Mouse (Mus musculus): ENCODE measurements around the gene Vamp1.
A peak's percentile ranks its signal among the peaks of the same experiment; 100 is the strongest.
"Not testable (repeated sequence)": the region's sequence is repeated elsewhere in the genome, so short reads cannot be mapped to it uniquely, and the experiment has no call there.

Vamp1 gene

GRCm38 (mm10) chr6:125244551-125244950 lies 29.2 kb downstream of the Vamp1 start:
- DNase-seq (ENCODE audit: low read depth, low spot score), result no peak

- no peak for DNase-seq (ENCODE audit: low read depth, low spot score)
Measured at GRCm38 (mm10) chr6:125252285-125252684, 36.9 kb downstream of the Vamp1 start.

- no peak for DNase-seq (ENCODE audit: low read depth, low spot score)
Measured at GRCm38 (mm10) chr6:125252711-125253110, 37.4 kb downstream of the Vamp1 start.

GRCm38 (mm10) chr6:125253863-125254715 lies 38.7 kb downstream of the Vamp1 start:
- no peak for DNase-seq (ENCODE audit: low read depth, low spot score)

GRCm38 (mm10) chr6:125255516-125256044 lies 40.2 kb downstream of the Vamp1 start:
- DNase-seq (ENCODE audit: low read depth, low spot score), result no peak

- no peak for DNase-seq (ENCODE audit: low read depth, low spot score)
Measured at GRCm38 (mm10) chr6:125256222-125256966, 41.0 kb downstream of the Vamp1 start.

- no peak for DNase-seq (ENCODE audit: low read depth, low spot score)
Measured at GRCm38 (mm10) chr6:125260006-125260555, 44.7 kb downstream of the Vamp1 start.

- no peak for DNase-seq (ENCODE audit: low read depth, low spot score)
Measured at GRCm38 (mm10) chr6:125264219-125264618, 48.9 kb downstream of the Vamp1 start.

- no peak for DNase-seq (ENCODE audit: low read depth, low spot score)
Measured at GRCm38 (mm10) chr6:125265239-125265638, 49.9 kb downstream of the Vamp1 start.

- DNase-seq (ENCODE audit: low read depth, low spot score), result no peak
Measured at GRCm38 (mm10) chr6:125266091-125266490, 50.7 kb downstream of the Vamp1 start.

GRCm38 (mm10) chr6:125266600-125266999 lies 51.2 kb downstream of the Vamp1 start:
- not testable (repeated sequence) for DNase-seq (ENCODE audit: low read depth, low spot score)

- DNase-seq (ENCODE audit: low read depth, low spot score), result no peak
Measured at GRCm38 (mm10) chr6:125267469-125267868, 52.1 kb downstream of the Vamp1 start.

GRCm38 (mm10) chr6:125268799-125269198 lies 53.4 kb downstream of the Vamp1 start:
- peak; percentile 73 for DNase-seq (ENCODE audit: low read depth, low spot score)

- peak; percentile 95 for DNase-seq (ENCODE audit: low read depth, low spot score)
Measured at GRCm38 (mm10) chr6:125271455-125272227, 56.3 kb downstream of the Vamp1 start.

GRCm38 (mm10) chr6:125272228-125272785 lies 57.0 kb downstream of the Vamp1 start:
- no peak for DNase-seq (ENCODE audit: low read depth, low spot score)

- peak; percentile 85 for DNase-seq (ENCODE audit: low read depth, low spot score)
Measured at GRCm38 (mm10) chr6:125274841-125275563, 59.7 kb downstream of the Vamp1 start.

GRCm38 (mm10) chr6:125279729-125280128 lies 64.4 kb downstream of the Vamp1 start:
- DNase-seq (ENCODE audit: low read depth, low spot score), result no peak

GRCm38 (mm10) chr6:125282721-125283120 lies 67.4 kb downstream of the Vamp1 start:
- not testable (repeated sequence) for DNase-seq (ENCODE audit: low read depth, low spot score)

- DNase-seq (ENCODE audit: low read depth, low spot score), result no peak
Measured at GRCm38 (mm10) chr6:125284250-125284649, 68.9 kb downstream of the Vamp1 start.

GRCm38 (mm10) chr6:125284751-125285150 lies 69.4 kb downstream of the Vamp1 start:
- peak; percentile 63 for DNase-seq (ENCODE audit: low read depth, low spot score)
